Mouse (Mus musculus) intestine, postnatal 0 days (tissue): ENCODE data around the gene Mrtfa. TPM values are rescaled to one million over a fixed set of nuclear protein-coding genes. Genes with fewer than 3 reads are reported as not detected.
A peak's percentile ranks its signal among the peaks of the same experiment; 100 is the strongest.

Source experiments
- ATAC-seq: fragments of 200-750 bp; cut with Nextera tagmentation; 2 replicates; pipeline ENCODE4 v1.8.0; 2017; ENCODE audit warnings: mild to moderate bottlenecking, moderate TSS enrichment, moderate library complexity
- H3K27ac ChIP-seq: fragments of 300-500 bp; sonication (generic); 2 replicates; pipeline ENCODE4 v1.5.1; 2014; ENCODE audit warnings: mild to moderate bottlenecking, low read depth, low read length, moderate library complexity
- H3K27me3 ChIP-seq: fragments of 300-500 bp; sonication (generic); replicated peaks from 2 replicates; pipeline ENCODE4 v1.6.1; 2014; ENCODE audit warnings: low read length, mixed read lengths; ENCODE audit not compliant: control insufficient read depth, insufficient read depth
- H3K36me3 ChIP-seq: fragments of 300-500 bp; sonication (generic); 2 replicates; pipeline ENCODE4 v1.6.1; 2014; ENCODE audit warnings: mild to moderate bottlenecking, moderate library complexity; ENCODE audit not compliant: control insufficient read depth, insufficient read depth
- H3K4me1 ChIP-seq: fragments of 300-500 bp; sonication (generic); replicated peaks from 2 replicates; pipeline ENCODE4 v1.6.1; 2014; ENCODE audit warnings: antibody characterized with exemption, low read length, mixed read lengths; ENCODE audit not compliant: control insufficient read depth, insufficient read depth
- H3K4me2 ChIP-seq: fragments of 300-500 bp; sonication (generic); replicated peaks from 2 replicates; pipeline ENCODE4 v1.6.1; 2014; ENCODE audit warnings: low read depth, mild to moderate bottlenecking, moderate library complexity
- H3K4me3 ChIP-seq: fragments of 300-500 bp; sonication (generic); 2 replicates; pipeline ENCODE4 v1.5.1; 2014; ENCODE audit warnings: low read depth, low read length
- H3K9ac ChIP-seq: fragments of 300-500 bp; sonication (generic); 2 replicates; pipeline ENCODE4 v1.6.1; 2014; ENCODE audit warnings: mild to moderate bottlenecking, low read depth, low read length
- H3K9me3 ChIP-seq: fragments of 300-500 bp; sonication (generic); 2 replicates; pipeline ENCODE4 v1.6.1; 2016; ENCODE audit warnings: mixed run types; ENCODE audit not compliant: control insufficient read depth
- CTCF ChIP-seq: sonication (generic); IDR thresholded peaks from 2 replicates; pipeline ENCODE4 v1.5.1; 2016; ENCODE audit warnings: low read depth, mild to moderate bottlenecking, control low read depth, antibody characterized with exemption, moderate library complexity
- WGBS: fragments of 180-500 bp; shearing (Covaris S2); extraction: QIAGEN DNeasy Blood & Tissue Kit; methylation state at CpG from one replicate; pipeline ENCODE4 v1.1.7; 2014; 5-methylcytosine and 5-hydroxymethylcytosine counted together
- polyA plus RNA-seq: library from polyadenylated mRNA; unstranded; fragments of >200 nt; fragmentation: Nextera tagmentation; extraction: Ambion mirVana; gene quantifications from 2 replicates; pipeline ENCODE4 v1.2.1, GENCODE M21; 2015

Gene Mrtfa
- 9.0 and 10.3 TPM in 2 replicates for polyA plus RNA-seq

DNA sequence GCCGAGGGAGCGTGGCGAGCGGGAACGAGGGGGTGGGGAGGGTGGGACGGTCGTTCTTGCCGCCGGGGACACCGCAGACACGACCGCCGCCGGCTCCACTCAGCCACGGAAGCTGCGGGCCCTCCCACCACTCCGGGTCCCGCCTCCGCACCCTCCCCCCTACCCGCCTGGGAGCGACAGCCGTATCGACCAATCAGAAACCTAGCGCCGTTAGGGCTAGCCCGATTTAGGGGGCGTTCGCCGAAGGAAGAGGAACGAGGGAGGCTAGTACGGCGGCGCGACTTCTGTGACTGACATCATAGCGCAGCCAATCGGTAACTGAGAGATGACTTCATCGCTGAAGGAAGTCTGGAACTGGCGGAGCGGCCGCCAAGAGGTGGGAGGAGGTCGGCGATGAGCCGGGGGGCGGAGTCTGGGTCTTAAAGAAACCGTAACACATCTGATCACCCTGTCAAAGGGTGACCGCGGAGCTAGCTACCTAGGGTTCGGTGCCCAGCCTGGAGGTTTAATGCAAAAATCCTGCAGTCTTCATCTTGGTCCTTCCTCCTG is at the start of gene Mrtfa:
TSS of gene Mrtfa (minus strand) at position 128 of the 549 bp plus-strand sequence.
- Histone ChIP-seq H3K27ac (peak within 1 kb of the TSS; percentile 69), H3K9me3 (no peaks in the 10 kb centered on the region), H3K4me1 (no peaks in the 10 kb centered on the region), H3K36me3 (0 out of 2 replicates have a peak, but pooled peaks cover 3% of the 10 kb centered on the region), H3K4me3 (peak within 1 kb of the TSS; percentile 90), H3K9ac (peak within 1 kb of the TSS; percentile 83), H3K4me2 (peak within 1 kb of the TSS; percentile 93), H3K27me3 (no peaks in the 10 kb centered on the region)
- peak; percentile 98 for ATAC-seq
- TF ChIP-seq CTCF = no peak
- WGBS = under 1% methylated on average over 48 of the region's 48 CpGs

DNA sequence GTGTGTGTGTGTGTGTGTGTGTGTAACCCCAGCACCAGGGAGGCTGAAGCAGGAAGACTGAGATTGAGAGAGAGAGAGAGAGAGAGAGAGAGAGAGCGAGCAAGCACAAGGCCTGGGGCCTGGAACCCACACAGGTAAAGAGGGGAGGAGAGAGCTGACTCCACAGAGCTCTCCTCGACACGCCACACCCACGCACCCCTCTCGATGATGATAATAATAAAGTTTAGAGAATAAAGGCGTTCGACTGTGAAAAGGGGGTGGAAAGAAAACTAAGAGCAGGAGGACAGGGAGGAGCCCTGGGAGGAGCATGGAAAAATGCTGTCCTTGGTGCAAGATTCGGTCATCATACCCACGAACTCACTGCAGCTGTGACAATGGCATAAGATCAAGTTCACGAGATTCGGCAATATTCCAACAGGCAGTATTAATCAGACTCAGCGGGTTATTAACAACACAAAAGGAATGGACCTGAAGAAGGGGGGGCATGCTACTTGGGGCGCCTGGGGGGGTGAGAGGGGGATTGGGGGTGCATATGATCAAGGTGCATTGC is 49.3 kb upstream of the Mrtfa start:
- ATAC-seq = no peak
- Histone ChIP-seq H3K9ac (no peak overlapping the region), H3K4me2 (no peak overlapping the region), H3K9me3 (peaks cover 9% of the 10 kb centered on the region; the same call in 1 of the 2 replicates), H3K4me1 (no peaks in the 10 kb centered on the region), H3K4me3 (no peak overlapping the region), H3K27me3 (peaks cover 10% of the 10 kb centered on the region; the same call in 1 of the 2 replicates), H3K27ac (no peak overlapping the region), H3K36me3 (no peaks in the 10 kb centered on the region)
- WGBS = 76% methylated on average over 13 of the region's 13 CpGs
- TF ChIP-seq CTCF = no peak

DNA sequence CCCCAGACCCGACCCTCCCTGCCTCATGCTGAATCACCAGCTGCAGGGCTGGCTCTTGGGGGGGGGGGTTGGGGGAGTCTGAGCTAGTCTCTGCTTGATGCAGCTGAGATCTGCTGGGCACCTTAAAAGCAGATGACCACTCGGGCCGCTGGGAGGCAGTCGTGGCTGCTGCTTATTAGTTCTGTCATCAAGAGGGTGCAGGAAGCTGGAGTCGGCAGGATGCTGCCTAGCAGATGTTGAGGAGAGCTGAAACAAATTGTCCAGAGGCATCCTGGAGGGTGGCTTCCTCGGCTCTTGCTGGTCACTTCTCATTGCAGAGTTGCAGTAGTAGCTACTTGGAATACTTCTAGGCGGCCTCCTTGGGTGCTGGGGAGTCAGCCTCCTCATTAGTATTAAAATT is 48.7 kb upstream of the Mrtfa start:
- 44% methylated on average over 7 of the region's 7 CpGs for WGBS
- H3K36me3 ChIP-seq = no peaks in the 10 kb centered on the region
- no peaks in the 10 kb centered on the region for H3K4me1 ChIP-seq
- peak; percentile 79 for TF ChIP-seq CTCF
- H3K27me3 ChIP-seq = peaks cover 10% of the 10 kb centered on the region; the same call in 1 of the 2 replicates
- no peak overlapping the region for H3K9ac ChIP-seq
- no peak overlapping the region for H3K4me3 ChIP-seq
- H3K4me2 ChIP-seq = no peak overlapping the region
- no peak for ATAC-seq
- peaks cover 3% of the 10 kb centered on the region; the same call in 1 of the 2 replicates for H3K9me3 ChIP-seq
- H3K27ac ChIP-seq = no peak overlapping the region

DNA sequence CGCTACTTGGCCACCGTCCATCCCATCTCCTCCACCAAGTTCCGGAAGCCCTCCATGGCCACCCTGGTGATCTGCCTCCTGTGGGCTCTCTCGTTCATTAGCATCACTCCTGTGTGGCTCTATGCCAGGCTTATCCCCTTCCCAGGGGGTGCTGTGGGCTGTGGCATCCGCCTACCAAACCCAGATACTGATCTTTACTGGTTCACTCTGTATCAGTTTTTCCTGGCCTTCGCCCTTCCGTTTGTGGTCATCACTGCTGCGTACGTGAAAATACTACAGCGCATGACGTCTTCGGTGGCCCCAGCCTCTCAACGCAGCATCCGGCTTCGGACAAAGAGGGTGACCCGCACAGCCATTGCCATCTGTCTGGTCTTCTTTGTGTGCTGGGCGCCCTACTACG is 46.9 kb upstream of the Mrtfa start:
- Histone ChIP-seq H3K4me1 (no peaks in the 10 kb centered on the region), H3K9me3 (no peaks in the 10 kb centered on the region), H3K9ac (no peak overlapping the region), H3K27me3 (peaks cover 10% of the 10 kb centered on the region; the same call in 1 of the 2 replicates), H3K27ac (no peak overlapping the region), H3K4me2 (no peak overlapping the region), H3K36me3 (no peaks in the 10 kb centered on the region), H3K4me3 (no peak overlapping the region)
- no peak for TF ChIP-seq CTCF
- WGBS = 90% methylated on average over 18 of the region's 18 CpGs
- no peak for ATAC-seq

DNA sequence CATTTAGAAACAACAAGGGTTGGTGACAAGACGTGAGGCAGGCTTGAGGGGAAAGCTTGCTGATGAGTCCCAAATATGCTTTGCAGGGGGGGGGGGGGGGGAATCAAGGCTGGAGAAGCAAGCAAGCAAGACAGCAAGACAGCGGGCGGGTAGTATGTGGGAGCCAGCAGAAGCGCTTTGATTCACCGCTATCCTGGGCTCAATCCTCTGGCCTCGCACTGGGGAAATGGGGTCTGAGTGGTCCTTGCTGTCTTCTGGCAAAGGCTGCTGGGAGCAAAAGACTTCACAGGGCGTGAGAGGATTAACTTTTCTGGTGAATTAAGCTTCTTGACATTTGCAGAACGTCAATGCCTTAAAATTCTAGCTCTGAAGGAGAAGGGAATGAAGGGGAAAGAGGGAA is 45.5 kb upstream of the Mrtfa start:
- Histone ChIP-seq H3K4me2 (peak overlapping the region; percentile 69), H3K9ac (peak overlapping the region; percentile 13; the same call in 1 of the 2 replicates), H3K27me3 (peaks cover 10% of the 10 kb centered on the region; the same call in 1 of the 2 replicates), H3K4me3 (peak overlapping the region; percentile 36), H3K27ac (no peak overlapping the region), H3K4me1 (no peaks in the 10 kb centered on the region), H3K9me3 (no peaks in the 10 kb centered on the region), H3K36me3 (no peaks in the 10 kb centered on the region)
- no peak for ATAC-seq
- WGBS = 15% methylated on average over 8 of the region's 8 CpGs
- TF ChIP-seq CTCF = no peak

DNA sequence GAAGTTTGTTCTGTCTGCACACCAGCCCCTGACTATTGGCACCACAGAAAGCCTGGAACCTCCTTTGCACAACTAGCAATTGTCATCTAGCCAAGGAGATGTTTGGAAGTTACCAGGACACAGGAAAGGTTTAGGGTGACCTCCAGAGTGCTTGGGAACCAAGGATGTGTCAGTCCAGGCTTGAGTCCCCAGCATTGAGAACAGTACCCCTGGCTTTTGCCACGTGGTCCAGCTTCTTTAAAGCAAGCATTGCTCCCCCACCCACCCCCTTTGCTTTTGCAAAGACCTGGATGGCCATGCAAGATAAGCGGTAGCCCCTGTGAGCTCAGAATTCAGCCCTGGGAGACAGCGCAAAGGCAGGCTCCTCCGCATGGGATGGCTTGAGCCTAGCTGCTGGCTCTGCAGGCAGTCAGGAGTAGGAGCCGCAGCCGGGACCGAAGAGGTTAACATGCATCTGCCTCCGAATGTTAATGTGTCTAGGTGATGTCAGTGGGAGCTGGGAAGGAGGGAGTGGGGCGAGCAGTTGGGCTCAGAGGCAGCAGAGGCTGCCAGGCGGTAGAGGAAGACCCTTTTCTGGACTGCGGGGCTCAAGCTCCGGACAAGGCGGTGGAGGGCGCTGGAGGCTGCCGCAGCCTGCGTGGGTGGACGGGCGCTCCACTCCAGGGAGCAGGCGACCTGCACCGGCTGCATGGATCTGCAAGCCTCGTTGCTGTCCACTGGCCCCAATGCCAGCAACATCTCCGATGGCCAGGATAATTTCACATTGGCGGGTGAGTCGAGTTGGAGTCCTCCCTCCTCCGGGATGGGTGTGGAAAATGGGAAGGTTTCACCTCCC is 44.7 kb upstream of the Mrtfa start, which contains the start of gene Mchr1:
TSS of gene Mchr1 (plus strand) at position 414 of the 835 bp plus-strand sequence.
- H3K27ac ChIP-seq = 0 out of 2 replicates have a peak within 1 kb of the TSS, but pooled peaks have one; percentile 10
- ATAC-seq = peak; percentile 39
- H3K4me2 ChIP-seq = peak within 1 kb of the TSS; percentile 69
- no peaks in the 10 kb centered on the region for H3K4me1 ChIP-seq
- no peaks in the 10 kb centered on the region for H3K36me3 ChIP-seq
- H3K4me3 ChIP-seq = peak within 1 kb of the TSS; percentile 36
- peak within 1 kb of the TSS; percentile 13 for H3K9ac ChIP-seq
- 4% methylated on average over 25 of the region's 25 CpGs for WGBS
- H3K27me3 ChIP-seq = peaks cover 10% of the 10 kb centered on the region; the same call in 1 of the 2 replicates
- TF ChIP-seq CTCF = peak; percentile 72
- H3K9me3 ChIP-seq = no peaks in the 10 kb centered on the region
